Mouse (Mus musculus): ENCODE results near the gene Fshb. TPM values are rescaled to one million over a fixed set of nuclear protein-coding genes. Genes with fewer than 3 reads are reported as not detected.

Fshb gene
- polyA plus RNA-seq (2015; fragmentation: Nextera tagmentation; extraction: Ambion mirVana), result not detected in 2 replicates

GRCm38 (mm10) chr2:107059556-107059955 lies at the start of gene Fshb:
Fshb (minus strand) TSS chr2:107059656.

Other genes with a start within 250 kb of the Fshb start
- 23.6 and 24.9 TPM in 2 replicates for gene Arl14ep, start 85.2 kb downstream of the Fshb start, polyA plus RNA-seq (2015; fragmentation: Nextera tagmentation; extraction: Ambion mirVana)
- gene Kcna4, start 231.0 kb upstream of the Fshb start, polyA plus RNA-seq (2015; fragmentation: Nextera tagmentation; extraction: Ambion mirVana), result 6.8 and 7.1 TPM in 2 replicates